Mouse (Mus musculus) embryonic fibroblast, embryonic 13.5 days (primary cell): ENCODE data around the gene Ddah1. TPM values are rescaled to one million over a fixed set of nuclear protein-coding genes. Genes with fewer than 3 reads are reported as not detected.
"Not testable (repeated sequence)": the region's sequence is repeated elsewhere in the genome, so short reads cannot be mapped to it uniquely, and the experiment has no call there.

Experiments
- H3K27ac ChIP-seq: 2 replicates; pipeline ENCODE4 v1.5.1; 2012; ENCODE audit warnings: low read length, control low read depth, inconsistent platforms; ENCODE audit not compliant: insufficient read depth
- H3K4me1 ChIP-seq: 2 replicates; pipeline ENCODE4 v1.6.1; 2011; ENCODE audit warnings: low read length; ENCODE audit not compliant: control insufficient read depth, insufficient read depth
- H3K4me3 ChIP-seq: 2 replicates; pipeline ENCODE4 v1.5.1; 2011; ENCODE audit warnings: mild to moderate bottlenecking, control low read depth, low read length; ENCODE audit not compliant: insufficient read depth
- CTCF ChIP-seq: IDR thresholded peaks from 2 replicates; pipeline ENCODE4 v1.5.1; 2011; ENCODE audit warnings: mild to moderate bottlenecking, control low read depth, low read length, moderate library complexity, borderline replicate concordance; ENCODE audit not compliant: insufficient read depth
- POLR2A ChIP-seq: IDR thresholded peaks from 2 replicates; pipeline ENCODE4 v1.6.1; 2011; ENCODE audit warnings: low read depth, mild to moderate bottlenecking, control low read depth, low read length, moderate library complexity
- polyA plus RNA-seq: library from polyadenylated mRNA; stranded (reverse); fragments of >200 nt; gene quantifications from 2 replicates; pipeline ENCODE4 v1.2.4, GENCODE M21; 2011; ENCODE audit warnings: low read depth; ENCODE audit not compliant: missing spikeins, insufficient read length

Gene Ddah1
- polyA plus RNA-seq, 1 experiment, result 145 TPM

DNA sequence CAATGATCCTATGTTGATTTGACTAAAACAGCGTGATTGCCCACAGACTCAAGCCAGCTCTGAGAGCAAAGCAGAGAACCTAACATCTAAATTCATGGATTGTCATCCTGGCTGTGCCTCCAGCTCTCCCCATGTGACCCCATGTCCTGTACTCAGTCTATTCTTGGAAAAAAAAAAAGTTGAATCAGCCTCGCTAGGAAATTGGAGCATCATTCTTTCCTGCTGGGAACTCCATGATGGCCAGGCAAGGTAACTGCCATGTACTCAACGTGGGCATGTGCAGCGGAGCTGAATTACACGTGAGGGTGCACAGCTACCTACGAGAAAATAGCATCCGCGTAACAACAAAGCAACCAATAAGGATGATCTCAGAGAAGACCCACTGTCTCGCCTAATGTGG lies 114.2 kb downstream of the Ddah1 start:
- Histone ChIP-seq H3K4me3 (no peak overlapping the region), H3K27ac (peak overlapping the region; percentile 98), H3K4me1 (0 out of 2 replicates have a peak, but pooled peaks cover 5% of the 10 kb centered on the region)
- TF ChIP-seq CTCF, result no peak
- no peak for TF ChIP-seq POLR2A

DNA sequence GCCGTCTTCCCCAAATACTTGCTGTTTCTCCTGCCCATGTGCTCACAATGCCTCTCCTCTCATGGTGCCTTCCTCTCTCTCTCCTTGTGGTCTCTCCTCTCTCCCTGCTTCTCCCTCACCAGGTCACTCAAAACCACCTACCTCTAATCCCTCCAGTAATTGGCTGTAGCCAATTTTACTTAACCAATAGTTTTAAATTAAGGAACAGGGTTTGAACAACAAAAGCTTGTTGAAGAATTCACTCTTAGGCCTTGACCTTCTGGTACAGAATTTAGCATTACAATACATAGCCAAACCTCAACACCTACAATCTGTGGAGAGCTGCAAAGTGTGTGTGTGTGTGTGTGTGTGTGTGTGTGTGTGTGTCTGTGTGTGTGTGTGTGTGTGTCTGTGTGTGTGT lies 114.8 kb downstream of the Ddah1 start:
- Histone ChIP-seq H3K4me3 (no peak overlapping the region), H3K27ac (0 out of 2 replicates have a peak overlapping the region, but pooled peaks have one; percentile 98), H3K4me1 (0 out of 2 replicates have a peak, but pooled peaks cover 5% of the 10 kb centered on the region)
- TF ChIP-seq POLR2A, result no peak
- no peak for TF ChIP-seq CTCF

DNA sequence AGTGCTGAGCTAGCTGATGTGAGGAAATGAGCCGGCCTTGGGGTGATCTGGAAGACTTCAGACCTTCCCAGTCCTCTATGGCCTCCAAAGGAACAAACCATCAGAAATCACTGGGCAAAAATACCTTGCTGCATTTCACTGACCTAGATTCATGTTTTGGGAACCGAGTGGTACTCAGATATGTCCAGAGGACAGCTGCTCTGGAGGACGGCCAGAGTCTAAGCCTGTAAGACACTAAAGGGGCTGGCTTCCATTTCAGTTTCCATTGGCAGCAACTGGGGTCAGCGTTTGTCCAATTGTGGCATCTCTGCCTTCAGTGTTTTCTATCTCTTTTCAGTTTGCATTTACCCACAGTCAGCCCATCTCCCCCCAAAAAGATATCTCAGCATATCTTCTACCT lies 115.7 kb downstream of the Ddah1 start:
- Histone ChIP-seq H3K4me3 (no peak overlapping the region), H3K27ac (no peak overlapping the region), H3K4me1 (0 out of 2 replicates have a peak, but pooled peaks cover 5% of the 10 kb centered on the region)
- TF ChIP-seq POLR2A (no peak), CTCF (no peak)

DNA sequence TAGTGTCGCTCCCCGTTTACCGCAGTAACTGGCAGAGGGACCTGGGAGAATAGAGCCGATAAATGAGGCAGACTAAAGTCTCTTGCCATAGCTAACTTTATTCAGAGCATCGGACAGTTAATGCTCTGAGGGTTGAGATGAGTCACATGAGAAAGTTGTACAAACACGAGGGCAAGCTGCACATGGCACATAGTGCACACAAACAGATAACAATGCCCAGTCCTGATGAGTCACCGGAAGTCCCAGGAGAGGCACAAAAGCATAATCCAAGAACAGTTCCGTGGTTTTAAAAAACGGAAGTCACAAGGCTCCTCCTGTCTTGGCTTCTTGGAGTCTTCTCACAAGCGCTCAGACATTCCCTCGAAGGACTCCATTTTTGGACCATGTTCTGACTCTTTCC lies 117.6 kb downstream of the Ddah1 start:
- TF ChIP-seq CTCF (no peak), POLR2A (no peak)
- H3K4me1 ChIP-seq, result 0 out of 2 replicates have a peak, but pooled peaks cover 5% of the 10 kb centered on the region
- H3K27ac ChIP-seq, result peak overlapping the region; percentile 66

DNA sequence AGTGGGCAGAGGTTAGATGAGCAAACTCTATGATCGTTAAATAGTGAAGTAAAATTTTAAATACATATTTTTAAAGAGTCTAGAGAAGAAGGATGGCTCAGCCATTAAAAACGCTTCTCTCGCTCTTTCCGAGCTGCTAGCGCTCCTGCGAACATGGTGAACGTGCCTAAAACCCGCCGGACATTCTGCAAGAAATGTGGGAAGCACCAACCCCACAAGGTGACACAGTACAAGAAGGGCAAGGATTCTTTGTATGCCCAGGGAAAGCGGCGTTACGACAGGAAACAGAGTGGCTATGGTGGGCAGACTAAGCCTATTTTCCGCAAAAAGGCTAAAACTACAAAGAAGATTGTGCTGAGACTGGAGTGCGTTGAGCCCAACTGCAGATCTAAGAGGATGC lies 120.4 kb downstream of the Ddah1 start:
- not testable (repeated sequence) for H3K4me1 ChIP-seq, H3K4me3 ChIP-seq, H3K27ac ChIP-seq

More for the DNA sequence above, 117.6 kb downstream of the Ddah1 start:
- H3K4me3 ChIP-seq, result no peak overlapping the region

DNA sequence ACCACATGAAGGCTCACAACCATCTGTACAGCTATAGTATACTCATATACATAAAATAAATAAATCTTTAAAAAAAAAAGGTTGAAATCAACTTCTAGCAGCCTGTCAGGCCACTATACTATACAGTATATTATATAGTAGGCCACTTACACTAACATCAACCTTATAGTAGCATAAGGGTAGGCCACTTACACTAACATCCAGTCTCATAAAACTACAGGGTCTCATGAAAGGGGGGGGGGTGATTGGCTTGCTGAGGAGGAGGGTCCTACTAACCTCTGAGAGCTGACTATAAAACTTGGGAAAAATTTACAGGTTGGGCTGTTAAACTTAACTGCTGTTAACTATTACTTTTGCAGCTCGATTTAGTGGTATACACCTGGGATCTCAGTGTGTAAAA lies 121.9 kb downstream of the Ddah1 start:
- Histone ChIP-seq H3K4me1 (peaks cover 5% of the 10 kb centered on the region; the same call in 1 of the 2 replicates), H3K4me3 (no peak overlapping the region), H3K27ac (no peak overlapping the region)
- TF ChIP-seq POLR2A (no peak), CTCF (no peak)

DNA sequence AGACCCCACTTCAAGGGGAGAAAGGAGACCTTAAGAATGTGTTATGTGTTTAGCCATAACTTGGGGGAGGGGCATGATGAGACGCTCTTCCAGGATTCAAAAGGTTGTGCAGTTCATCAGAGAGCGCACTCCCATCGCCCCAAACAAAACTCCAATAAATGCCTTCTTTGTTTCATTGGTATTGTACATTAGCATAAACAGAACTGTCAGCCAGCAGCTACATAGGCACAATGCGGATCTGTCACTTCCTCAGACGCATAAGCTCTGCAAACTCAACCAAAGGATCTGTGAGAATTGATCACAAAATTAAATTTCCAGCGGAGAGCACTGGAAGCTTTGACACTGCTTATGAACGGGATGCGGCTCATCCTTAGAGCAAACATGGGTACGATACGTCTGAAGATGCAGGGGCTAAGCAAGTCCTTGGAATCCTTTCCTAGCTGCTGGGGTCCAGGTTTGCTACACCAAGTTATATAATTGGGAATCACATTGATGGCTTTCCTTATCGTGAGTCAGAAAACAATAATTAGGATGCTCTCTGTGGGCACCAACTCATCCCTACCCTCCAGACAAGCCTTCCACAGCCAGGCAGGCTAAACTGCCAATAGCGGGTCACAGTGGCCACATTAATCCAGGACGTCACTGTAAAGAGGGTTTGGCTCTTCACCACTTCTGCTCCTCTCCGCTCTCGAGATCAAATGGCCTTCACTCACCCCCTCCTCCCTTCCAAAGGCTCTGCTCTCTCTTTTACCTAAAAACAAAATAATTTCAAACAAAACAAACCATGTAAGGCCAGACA lies 123.8 kb downstream of the Ddah1 start:
- Histone ChIP-seq H3K4me3 (no peak overlapping the region), H3K27ac (no peak overlapping the region), H3K4me1 (peaks cover 10% of the 10 kb centered on the region)
- no peak for TF ChIP-seq POLR2A
- no peak for TF ChIP-seq CTCF

DNA sequence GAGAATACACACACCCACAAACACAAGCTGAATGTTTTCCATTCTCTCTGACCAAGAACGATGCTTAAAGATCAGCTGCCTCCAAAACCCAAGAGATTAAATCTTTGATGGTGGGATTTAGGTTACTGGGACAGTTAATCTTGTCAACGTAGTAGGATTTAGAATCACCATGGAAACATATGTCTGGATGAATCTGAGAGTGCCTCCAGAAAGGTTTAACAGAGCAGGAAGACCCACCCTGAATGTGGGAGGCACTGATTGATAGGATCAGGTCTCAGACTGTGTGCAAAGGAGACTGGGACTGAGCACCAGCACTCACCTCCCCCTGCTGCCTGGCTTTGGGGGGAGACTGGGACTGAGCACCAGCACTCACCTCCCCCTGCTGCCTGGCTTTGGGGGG lies 124.8 kb downstream of the Ddah1 start:
- no peak for TF ChIP-seq POLR2A
- Histone ChIP-seq H3K4me1 (peaks cover 17% of the 10 kb centered on the region), H3K27ac (no peak overlapping the region), H3K4me3 (no peak overlapping the region)

DNA sequence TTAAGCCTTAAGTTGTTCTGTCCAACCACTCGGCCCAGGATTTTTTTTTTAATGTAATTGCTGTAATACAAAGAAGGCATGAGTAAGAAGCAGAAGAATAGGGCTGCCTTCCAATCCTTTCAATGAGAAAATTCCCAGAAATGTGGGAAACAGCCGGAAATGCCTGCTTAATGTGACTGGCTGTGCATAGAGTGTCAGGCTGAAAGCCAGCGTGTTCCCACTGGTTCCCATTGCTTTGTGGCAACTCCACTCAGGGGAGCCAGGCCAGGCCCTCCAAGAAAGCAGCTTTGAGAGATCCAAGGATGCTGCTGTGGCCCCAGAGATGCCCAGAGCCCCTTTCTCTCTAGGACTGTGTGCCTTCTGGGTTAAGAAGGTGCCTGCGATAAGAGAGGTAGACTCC lies 126.9 kb downstream of the Ddah1 start:
- peak overlapping the region; percentile 98 for H3K27ac ChIP-seq

DNA sequence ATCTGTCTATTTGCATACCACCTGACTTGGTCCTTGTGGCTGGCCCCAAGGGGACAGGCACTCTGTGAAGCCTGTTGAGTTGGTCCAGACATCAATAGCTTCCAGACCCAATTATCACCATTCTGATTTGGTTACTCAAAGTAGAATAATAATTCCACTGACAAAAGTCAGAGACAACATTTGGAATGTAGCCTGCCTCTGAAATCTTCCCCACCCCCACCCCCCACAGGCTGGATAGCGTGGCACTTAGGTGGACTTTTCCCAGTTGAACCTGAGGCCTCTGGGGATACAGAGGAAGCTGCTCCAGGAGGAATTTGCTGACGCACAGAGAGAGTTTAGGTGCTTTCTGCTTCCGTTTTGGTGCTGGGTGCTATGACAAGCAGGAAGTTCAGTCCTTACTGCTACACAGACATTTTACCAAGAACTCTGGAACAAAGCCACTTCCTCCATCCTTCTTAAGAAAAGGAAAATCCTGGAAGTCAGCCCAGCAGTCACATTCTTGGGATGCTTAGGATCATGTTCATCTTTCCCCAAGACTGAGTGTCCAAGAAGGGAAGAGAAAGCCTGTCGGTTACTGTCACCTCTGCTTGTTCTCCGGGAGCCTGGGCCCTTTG lies 127.5 kb downstream of the Ddah1 start:
- no peak for TF ChIP-seq CTCF
- TF ChIP-seq POLR2A, result no peak
- Histone ChIP-seq H3K27ac (peak overlapping the region; percentile 98), H3K4me3 (no peak overlapping the region), H3K4me1 (peaks cover 17% of the 10 kb centered on the region)

More for the DNA sequence above, 126.9 kb downstream of the Ddah1 start:
- Histone ChIP-seq H3K4me3 (no peak overlapping the region), H3K4me1 (peaks cover 17% of the 10 kb centered on the region)
- no peak for TF ChIP-seq CTCF
- TF ChIP-seq POLR2A, result no peak
